Mouse (Mus musculus) C2C12 (cell line): ENCODE results near the gene Cdkn1a. TPM values are rescaled to one million over a fixed set of nuclear protein-coding genes. Genes with fewer than 3 reads are reported as not detected.

Source experiments
- H3K27me3 ChIP-seq: one replicate; pipeline ENCODE4 v1.6.1; 2011; ENCODE audit not compliant: control insufficient read depth, insufficient read depth, insufficient read length
- H3K36me3 ChIP-seq: one replicate; pipeline ENCODE4 v1.6.1; 2011; ENCODE audit not compliant: control insufficient read depth, insufficient read depth
- H3K4me3 ChIP-seq: one replicate; pipeline ENCODE4 v1.5.1; 2011; ENCODE audit warnings: mild to moderate bottlenecking, control low read depth; ENCODE audit not compliant: poor library complexity, insufficient read depth, severe bottlenecking
- H3K79me2 ChIP-seq: one replicate; pipeline ENCODE4 v1.6.1; 2011; ENCODE audit not compliant: control insufficient read depth, insufficient read depth
- H3K79me3 ChIP-seq: one replicate; pipeline ENCODE4 v1.6.1; 2011; ENCODE audit warnings: low read depth, control low read depth
- H3ac ChIP-seq: one replicate; pipeline ENCODE3; 2011; ENCODE audit warnings: low read depth; ENCODE audit not compliant: control insufficient read depth, insufficient read length
- CEBPB ChIP-seq: IDR thresholded peaks from one replicate; pipeline ENCODE4 v1.6.1; 2011; ENCODE audit warnings: low read depth, mild to moderate bottlenecking, control low read depth, moderate library complexity
- CTCF ChIP-seq: IDR thresholded peaks from one replicate; pipeline ENCODE4 v1.5.1; 2011; ENCODE audit not compliant: control insufficient read depth, insufficient read depth, insufficient read length
- FOSL1 ChIP-seq: IDR thresholded peaks from one replicate; pipeline ENCODE4 v1.8.0; 2011; ENCODE audit warnings: mild to moderate bottlenecking, low read length; ENCODE audit not compliant: poor library complexity, insufficient read depth, severe bottlenecking
- MAX ChIP-seq: IDR thresholded peaks from one replicate; pipeline ENCODE4 v1.6.1; 2011; ENCODE audit warnings: mild to moderate bottlenecking, control low read depth
- MYOD1 ChIP-seq: IDR thresholded peaks from one replicate; pipeline ENCODE4 v1.6.1; 2011; ENCODE audit warnings: low read depth; ENCODE audit not compliant: control insufficient read depth, insufficient read length
- MYOG ChIP-seq: IDR thresholded peaks from one replicate; pipeline ENCODE4 v1.6.1; 2011; ENCODE audit not compliant: control insufficient read depth, insufficient read length; ENCODE audit errors: extremely low read depth
- USF1 ChIP-seq: IDR thresholded peaks from one replicate; pipeline ENCODE4 v1.6.1; 2011; ENCODE audit warnings: low read depth, mild to moderate bottlenecking, control low read depth, moderate library complexity
- polyA plus RNA-seq: library from polyadenylated mRNA; unstranded; fragments of >200 nt; fragmentation: generic; extraction: Trizol; gene quantifications from one replicate; pipeline ENCODE4 v1.2.1, GENCODE M21; 2012; ENCODE audit warnings: missing spikeins

Gene Cdkn1a
- polyA plus RNA-seq, 1 experiment: 236 TPM

DNA sequence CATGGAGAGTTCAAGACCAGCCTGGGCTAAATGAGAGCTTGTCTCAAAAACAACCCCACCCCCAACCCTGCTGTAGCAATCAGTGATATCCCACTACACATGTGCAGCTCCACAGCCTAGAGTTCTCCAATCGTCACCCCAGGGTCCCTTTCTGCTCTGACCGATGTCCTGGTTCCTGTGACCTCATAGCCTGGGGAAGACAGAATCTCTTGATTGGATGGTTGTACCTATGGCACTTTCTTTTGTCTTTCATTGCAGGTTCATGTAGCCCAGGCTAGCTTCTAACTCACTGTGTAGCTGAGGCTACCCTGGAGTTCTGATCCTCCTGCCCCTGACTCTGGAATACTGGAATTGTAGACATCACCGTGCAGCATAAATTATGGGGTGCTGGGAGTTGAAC lies 35.8 kb downstream of the Cdkn1a start:
- Histone ChIP-seq H3K79me3 (no peaks in the 10 kb centered on the region), H3K79me2 (no peaks in the 10 kb centered on the region), H3K27me3 (no peaks in the 10 kb centered on the region), H3K36me3 (no peaks in the 10 kb centered on the region), H3ac (no peak overlapping the region), H3K4me3 (no peak overlapping the region)
- TF ChIP-seq CEBPB (no peak), MYOG (no peak), CTCF (no peak), MAX (no peak), MYOD1 (no peak), FOSL1 (no peak), USF1 (no peak)

GRCm38 (mm10) chr17:29129341-29129740 lies 38.6 kb downstream of the Cdkn1a start:
- Histone ChIP-seq H3K36me3 (no peaks in the 10 kb centered on the region), H3K27me3 (no peaks in the 10 kb centered on the region), H3K4me3 (no peak overlapping the region), H3K79me2 (no peaks in the 10 kb centered on the region), H3ac (no peak overlapping the region), H3K79me3 (no peaks in the 10 kb centered on the region)
- TF ChIP-seq USF1 (no peak), MYOD1 (no peak), CTCF (no peak), CEBPB (no peak), MAX (no peak), FOSL1 (no peak), MYOG (no peak)

GRCm38 (mm10) chr17:29135066-29135465 lies 44.3 kb downstream of the Cdkn1a start:
- TF ChIP-seq CTCF (no peak), MYOG (no peak), CEBPB (no peak), FOSL1 (no peak), USF1 (no peak), MYOD1 (no peak), MAX (no peak)
- H3K79me3 ChIP-seq: no peaks in the 10 kb centered on the region
- no peak overlapping the region for H3ac ChIP-seq
- H3K27me3 ChIP-seq: no peaks in the 10 kb centered on the region
- H3K4me3 ChIP-seq: no peak overlapping the region
- H3K36me3 ChIP-seq: no peaks in the 10 kb centered on the region
- H3K79me2 ChIP-seq: no peaks in the 10 kb centered on the region

DNA sequence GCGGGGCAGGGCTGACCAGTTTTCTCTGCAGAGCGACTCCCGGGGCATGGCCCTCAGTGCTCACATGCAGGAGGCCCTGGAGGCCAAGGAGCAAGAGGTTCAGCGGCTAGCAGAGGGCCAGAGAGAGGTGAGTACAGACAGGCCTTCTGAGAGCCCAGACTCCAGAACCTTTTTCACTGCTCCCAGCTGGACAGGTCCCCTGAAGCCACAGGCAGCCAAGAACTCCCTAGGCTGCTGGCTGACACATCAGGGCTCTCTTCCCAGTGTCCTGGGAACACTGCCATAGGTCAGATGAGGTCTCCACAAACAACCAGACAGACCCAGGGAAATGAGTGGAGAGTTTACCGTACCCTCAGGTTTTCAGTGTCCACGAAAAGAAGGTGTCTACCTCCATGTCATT lies 45.5 kb downstream of the Cdkn1a start:
- Histone ChIP-seq H3ac (no peak overlapping the region), H3K4me3 (no peak overlapping the region), H3K79me3 (no peaks in the 10 kb centered on the region), H3K36me3 (no peaks in the 10 kb centered on the region), H3K79me2 (no peaks in the 10 kb centered on the region), H3K27me3 (no peaks in the 10 kb centered on the region)
- no peak for TF ChIP-seq FOSL1
- no peak for TF ChIP-seq MAX
- no peak for TF ChIP-seq CTCF
- no peak for TF ChIP-seq MYOD1
- no peak for TF ChIP-seq MYOG
- no peak for TF ChIP-seq CEBPB
- TF ChIP-seq USF1: no peak

- H3ac ChIP-seq: no peak overlapping the region
- H3K79me2 ChIP-seq: no peaks in the 10 kb centered on the region
- H3K27me3 ChIP-seq: no peaks in the 10 kb centered on the region
- H3K79me3 ChIP-seq: no peaks in the 10 kb centered on the region
- no peak overlapping the region for H3K4me3 ChIP-seq
- no peak for TF ChIP-seq MAX
- no peak for TF ChIP-seq CEBPB
- TF ChIP-seq MYOG: no peak
- no peak for TF ChIP-seq USF1
- TF ChIP-seq FOSL1: no peak
- no peak for TF ChIP-seq CTCF
- TF ChIP-seq MYOD1: no peak
- no peaks in the 10 kb centered on the region for H3K36me3 ChIP-seq
Observed at GRCm38 (mm10) chr17:29137906-29138305, 47.1 kb downstream of the Cdkn1a start.

- TF ChIP-seq USF1: no peak
- TF ChIP-seq MAX: no peak
- TF ChIP-seq FOSL1: no peak
- TF ChIP-seq CTCF: no peak
- TF ChIP-seq CEBPB: no peak
- TF ChIP-seq MYOD1: no peak
- TF ChIP-seq MYOG: no peak
- no peaks in the 10 kb centered on the region for H3K27me3 ChIP-seq
- no peak overlapping the region for H3ac ChIP-seq
- no peaks in the 10 kb centered on the region for H3K79me3 ChIP-seq
- H3K4me3 ChIP-seq: no peak overlapping the region
- no peaks in the 10 kb centered on the region for H3K36me3 ChIP-seq
- no peaks in the 10 kb centered on the region for H3K79me2 ChIP-seq
Observed at GRCm38 (mm10) chr17:29141577-29141976, 50.8 kb downstream of the Cdkn1a start.

DNA sequence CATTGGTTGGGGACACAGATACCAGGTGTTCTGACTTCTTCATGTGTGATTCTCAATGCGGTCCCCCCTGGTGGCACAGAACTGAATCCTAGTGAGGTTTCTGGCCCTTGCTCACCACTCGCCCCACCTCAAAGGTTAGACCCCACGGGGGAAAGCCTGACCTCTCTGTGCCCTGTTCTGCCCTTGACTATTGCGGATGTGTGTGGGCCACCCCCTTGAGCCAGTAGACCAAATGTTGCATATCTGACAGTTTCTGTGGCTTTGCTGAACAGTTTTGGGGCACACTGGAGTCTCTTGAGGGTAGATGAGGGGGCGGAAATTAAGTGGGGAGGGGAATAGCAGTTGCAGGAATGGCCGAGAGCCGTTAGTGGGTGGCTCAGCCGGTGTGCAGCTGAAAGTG lies 52.5 kb downstream of the Cdkn1a start:
- no peak overlapping the region for H3K4me3 ChIP-seq
- H3K27me3 ChIP-seq: no peaks in the 10 kb centered on the region
- no peaks in the 10 kb centered on the region for H3K36me3 ChIP-seq
- no peak for TF ChIP-seq MAX
- no peak for TF ChIP-seq FOSL1
- TF ChIP-seq MYOG: no peak
- TF ChIP-seq CEBPB: no peak
- TF ChIP-seq MYOD1: no peak
- no peak for TF ChIP-seq USF1
- TF ChIP-seq CTCF: no peak
- no peaks in the 10 kb centered on the region for H3K79me3 ChIP-seq
- H3ac ChIP-seq: no peak overlapping the region
- H3K79me2 ChIP-seq: no peaks in the 10 kb centered on the region
